Mouse (Mus musculus): Measurements from ENCODE around the gene Ltb4r1.

- TF ChIP-seq CTCF (IDR thresholded peaks at IDR 0.05; ENCODE audit: insufficient read depth, low read length) (no peak), POLR2A (IDR thresholded peaks at IDR 0.05; ENCODE audit: borderline replicate concordance, extremely low read depth, low read depth, low read length) (no peak)
These were observed 35.6 kb upstream of the Ltb4r1 start for GRCm38 (mm10) chr14:55730116-55730515.

Data from lung, adult 2 months (tissue).